28 mouse cellular contexts compared by ENCODE assay signal in genomic region chr5:122487825-122488224, GRCm38 (mm10). TPM values are rescaled to one million over a fixed set of nuclear protein-coding genes. Genes with fewer than 3 reads are reported as not detected.
DNase-seq lines count a peak whose midpoint lies in the region; ATAC-seq lines count a peak whose summit lies in the region.
"Had no signal": no experiment of that assay in that cellular context is flagged by ENCODE, and none has a peak within 500 bp of the region (broad histone marks: within the 10 kb centered on the region; RNA-seq: fewer than 3 reads in every experiment).

No protein-coding gene starts in this region.

- no peak for ATAC-seq in kidney, embryonic 14.5 days (ENCODE audit: low FRiP score, low TSS enrichment)
- no peak for ATAC-seq in forebrain, embryonic 12.5 days (ENCODE audit: low FRiP score)
- ATAC-seq: forebrain, embryonic 13.5 days; forebrain, embryonic 16.5 days; hindbrain, embryonic 16.5 days; Patski had no signal

- peak; percentile 36 for DNase-seq in cerebellum, postnatal 10 days
- no peak for DNase-seq in cerebellum, adult 8-10 months
- peak; percentile 68 for DNase-seq in kidney, adult 9 months
- DNase-seq in kidney, adult 11 months, result no peak
- DNase-seq in kidney, postnatal 25 days, result peak; percentile 58 to 63
- DNase-seq: adrenal gland, postnatal 10 days; adrenal gland, postnatal 36 days; B cell, adult 2 months; cerebellum, adult 11 months; cerebellum, adult 9-10 months; embryo, embryonic 11 days; gastrocnemius, postnatal 10 days; gastrocnemius, postnatal 36 days; heart, postnatal 36 days had no signal

- no peak overlapping the region for H3K4me2 ChIP-seq in kidney, embryonic 14.5 days (replicated peaks; ENCODE audit: low read depth, low read length)
- H3K4me2 ChIP-seq in forebrain, embryonic 12.5 days, result no peak overlapping the region
- H3K4me2 ChIP-seq: embryonic facial prominence, embryonic 13.5 days; forebrain, embryonic 13.5 days; heart, embryonic 11.5 days; hindbrain, embryonic 13.5 days had no signal

- H3K27me3 ChIP-seq in kidney, embryonic 14.5 days (ENCODE audit: control insufficient read depth, insufficient read depth, low read length), result no peaks in the 10 kb centered on the region
- no peaks in the 10 kb centered on the region for H3K27me3 ChIP-seq in forebrain, embryonic 12.5 days
- H3K27me3 ChIP-seq: CH12.LX; embryonic facial prominence, embryonic 13.5 days; forebrain, embryonic 13.5 days; hindbrain, embryonic 13.5 days; Patski had no signal

- H3K9ac ChIP-seq in kidney, embryonic 14.5 days (ENCODE audit: low read depth, low read length), result no peak overlapping the region
- no peak overlapping the region for H3K9ac ChIP-seq in forebrain, embryonic 12.5 days
- H3K9ac ChIP-seq: embryonic facial prominence, embryonic 13.5 days; forebrain, embryonic 13.5 days; hindbrain, embryonic 13.5 days had no signal

- no peaks in the 10 kb centered on the region for H3K4me1 ChIP-seq in kidney, embryonic 14.5 days (ENCODE audit: control insufficient read depth, insufficient read depth, low read length)
- H3K4me1 ChIP-seq in forebrain, embryonic 12.5 days, result no peaks in the 10 kb centered on the region
- H3K4me1 ChIP-seq: embryonic facial prominence, embryonic 10.5 days; embryonic facial prominence, embryonic 13.5 days; forebrain, embryonic 13.5 days; hindbrain, embryonic 10.5 days; hindbrain, embryonic 13.5 days had no signal

- WGBS in kidney, embryonic 14.5 days, result 90% methylated on average over 6 of the region's 6 CpGs
- 91% methylated on average over 6 of the region's 6 CpGs for WGBS in forebrain, embryonic 12.5 days

- H3K9me3 ChIP-seq in kidney, embryonic 14.5 days (ENCODE audit: control insufficient read depth, low read length), result no peaks in the 10 kb centered on the region
- H3K9me3 ChIP-seq in forebrain, embryonic 12.5 days, result no peaks in the 10 kb centered on the region
- H3K9me3 ChIP-seq: embryonic facial prominence, embryonic 10.5 days; embryonic facial prominence, embryonic 13.5 days; forebrain, embryonic 13.5 days; G1E; hindbrain, embryonic 10.5 days; hindbrain, embryonic 13.5 days had no signal

- no peak overlapping the region for H3K27ac ChIP-seq in kidney, embryonic 14.5 days (ENCODE audit: low read depth, low read length)
- H3K27ac ChIP-seq in forebrain, embryonic 12.5 days, result no peak overlapping the region
- H3K27ac ChIP-seq: embryonic facial prominence, embryonic 10.5 days; embryonic facial prominence, embryonic 13.5 days; forebrain, embryonic 13.5 days; hindbrain, embryonic 10.5 days; hindbrain, embryonic 13.5 days had no signal

- no peak overlapping the region for H3K4me3 ChIP-seq in kidney, embryonic 14.5 days (ENCODE audit: low read length)
- H3K4me3 ChIP-seq in forebrain, embryonic 12.5 days (replicated peaks), result no peak overlapping the region
- H3K4me3 ChIP-seq: embryonic facial prominence, embryonic 10.5 days; embryonic facial prominence, embryonic 13.5 days; erythroblast, embryonic 14.5 days; forebrain, embryonic 13.5 days; hindbrain, embryonic 10.5 days; hindbrain, embryonic 13.5 days had no signal

- peaks cover 86% of the 10 kb centered on the region for H3K36me3 ChIP-seq in kidney, embryonic 14.5 days (ENCODE audit: control insufficient read depth, insufficient read depth, low read length)
- peaks cover 84% of the 10 kb centered on the region for H3K36me3 ChIP-seq in forebrain, embryonic 12.5 days (replicated peaks)

RNA-seq across cellular contexts. Expression of gene Atp2a2, which starts 14.2 kb away (rescaled TPM):
- 30.3 and 53.2 TPM in 2 replicates for polyA plus RNA-seq in kidney, embryonic 14.5 days (2014; fragmentation: Nextera tagmentation; extraction: Ambion mirVana)
- 57.9 and 61.2 TPM in 2 replicates for polyA plus RNA-seq in forebrain, embryonic 12.5 days (2016; fragmentation: Nextera tagmentation; extraction: Ambion mirVana)

Comparison
In these comparisons a context has a peak if more than half of its experiments do, and no peak if none do; other contexts are left out.
1. DNase-seq: peak in cerebellum, postnatal 10 days (2 of 2), kidney, adult 9 months (single experiment) and kidney, postnatal 25 days (2 of 2); none in cerebellum, adult 8-10 months (single experiment) and kidney, adult 11 months (single experiment).